Mouse (Mus musculus) neural tube, embryonic 11.5 days (tissue): ENCODE data around the gene Spag5. TPM values are rescaled to one million over a fixed set of nuclear protein-coding genes. Genes with fewer than 3 reads are reported as not detected.

Experiments
- ATAC-seq: fragments of 200-750 bp; cut with Nextera tagmentation; 2 replicates; pipeline ENCODE4 v1.8.0; 2017; ENCODE audit warnings: moderate number of reproducible peaks, mild to moderate bottlenecking, moderate TSS enrichment, moderate library complexity; ENCODE audit not compliant: insufficient read depth, low FRiP score, low TSS enrichment
- DNase-seq: peaks from one replicate; pipeline ENCODE4 v3.0.0-alpha.2; 2015; ENCODE audit warnings: low spot score
- H3K27ac ChIP-seq: fragments of 300-500 bp; sonication (generic); 2 replicates; pipeline ENCODE4 v1.5.1; 2014; ENCODE audit warnings: low read depth, mild to moderate bottlenecking, low read length
- H3K27me3 ChIP-seq: fragments of 300-500 bp; sonication (generic); 2 replicates; pipeline ENCODE4 v1.6.1; 2014; ENCODE audit warnings: mild to moderate bottlenecking, low read length, mixed read lengths; ENCODE audit not compliant: control insufficient read depth, insufficient read depth
- H3K36me3 ChIP-seq: fragments of 300-500 bp; sonication (generic); 2 replicates; pipeline ENCODE4 v1.6.1; 2014; ENCODE audit warnings: mild to moderate bottlenecking, low read length, moderate library complexity, mixed read lengths; ENCODE audit not compliant: control insufficient read depth, insufficient read depth
- H3K4me1 ChIP-seq: fragments of 300-500 bp; sonication (generic); 2 replicates; pipeline ENCODE4 v1.6.1; 2014; ENCODE audit warnings: low read length, mixed read lengths; ENCODE audit not compliant: control insufficient read depth, insufficient read depth
- H3K4me2 ChIP-seq: fragments of 300-500 bp; sonication (generic); 2 replicates; pipeline ENCODE4 v1.6.1; 2014; ENCODE audit warnings: low read depth, mild to moderate bottlenecking, moderate library complexity
- H3K4me3 ChIP-seq: fragments of 300-500 bp; sonication (generic); 2 replicates; pipeline ENCODE4 v1.5.1; 2014; ENCODE audit warnings: low read depth, low read length
- H3K9ac ChIP-seq: fragments of 300-500 bp; sonication (generic); 2 replicates; pipeline ENCODE4 v1.6.1; 2014; ENCODE audit warnings: mild to moderate bottlenecking, low read length
- H3K9me3 ChIP-seq: fragments of 300-500 bp; sonication (generic); 2 replicates; pipeline ENCODE4 v1.6.1; 2016; ENCODE audit warnings: low read length; ENCODE audit not compliant: control insufficient read depth
- WGBS: fragments of 180-500 bp; shearing (Covaris S2); extraction: QIAGEN DNeasy Blood & Tissue Kit; methylation state at CpG from one replicate; pipeline ENCODE4 v1.1.7; 2014; 5-methylcytosine and 5-hydroxymethylcytosine counted together
- polyA plus RNA-seq: library from polyadenylated mRNA; unstranded; fragments of >200 nt; fragmentation: Nextera tagmentation; extraction: Ambion mirVana; gene quantifications from 2 replicates; pipeline ENCODE4 v1.2.1, GENCODE M21; 2014

Spag5 gene
- polyA plus RNA-seq, 1 experiment from 2014 or later, result 52.7 TPM

DNA sequence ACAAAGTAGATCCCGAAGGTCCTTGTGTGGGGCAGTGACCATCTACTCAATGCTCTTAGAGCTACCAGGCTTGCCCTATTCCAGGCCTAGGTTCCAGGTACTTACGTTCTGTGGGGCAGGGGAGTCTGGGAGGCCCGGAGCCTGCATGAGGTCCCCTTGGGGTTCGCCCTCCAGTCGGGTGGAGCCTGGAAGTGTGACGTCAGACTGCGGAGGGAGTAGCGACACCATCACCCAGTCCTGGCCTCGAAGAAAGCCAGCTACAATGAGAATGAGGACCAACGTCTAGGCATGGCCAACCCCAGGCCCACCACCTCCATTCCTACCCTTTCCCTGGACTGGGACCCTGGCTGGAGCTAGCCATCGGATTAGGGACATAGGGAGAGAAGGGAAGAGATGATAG is 70.4 kb downstream of the Spag5 start:
- Histone ChIP-seq H3K27me3 (no peaks in the 10 kb centered on the region), H3K27ac (no peak overlapping the region), H3K9me3 (no peaks in the 10 kb centered on the region), H3K4me2 (no peak overlapping the region), H3K4me3 (no peak overlapping the region), H3K9ac (no peak overlapping the region), H3K36me3 (no peaks in the 10 kb centered on the region), H3K4me1 (no peaks in the 10 kb centered on the region)
- ATAC-seq, result no peak
- WGBS, result 93% methylated on average over 11 of the region's 11 CpGs
- no peak for DNase-seq

Other genes with a start within 250 kb of the Spag5 start
- 35.9 and 37.3 TPM in 2 replicates for gene Eral1, start 221.1 kb upstream of the Spag5 start, polyA plus RNA-seq
- gene Fam222b, start 206.9 kb upstream of the Spag5 start, polyA plus RNA-seq, result 27.6 and 33.2 TPM in 2 replicates
- gene Traf4, start 135.9 kb upstream of the Spag5 start, polyA plus RNA-seq, result 109 and 124 TPM in 2 replicates
- 6.6 and 7.8 TPM in 2 replicates for gene Nek8, start 124.9 kb upstream of the Spag5 start, polyA plus RNA-seq
- 9.1 and 9.9 TPM in 2 replicates for gene Tlcd1, start 124.8 kb upstream of the Spag5 start, polyA plus RNA-seq
- gene Rpl23a, start 117.9 kb upstream of the Spag5 start, polyA plus RNA-seq, result 1,230 and 1,275 TPM in 2 replicates
- gene Rab34, start 113.1 kb upstream of the Spag5 start, polyA plus RNA-seq, result 75.3 and 82.7 TPM in 2 replicates
- gene Proca1, start 108.1 kb upstream of the Spag5 start, polyA plus RNA-seq, result 0.49 and 1.3 TPM in 2 replicates
- gene Sdf2, start 55.8 kb upstream of the Spag5 start, polyA plus RNA-seq, result 60.1 and 62.5 TPM in 2 replicates
- gene Supt6, start 55.5 kb upstream of the Spag5 start, polyA plus RNA-seq, result 35.4 and 36.7 TPM in 2 replicates
- 68.2 and 68.9 TPM in 2 replicates for gene 2610507B11Rik, start 39.8 kb upstream of the Spag5 start, polyA plus RNA-seq
- gene BC030499, start 10.7 kb upstream of the Spag5 start, polyA plus RNA-seq, result 0.17 TPM in 1 of 2 replicates, not detected in the other
- gene Aldoc, start 21.4 kb downstream of the Spag5 start, polyA plus RNA-seq, result 3.0 and 4.0 TPM in 2 replicates
- gene Pigs, start 26.9 kb downstream of the Spag5 start, polyA plus RNA-seq, result 65.5 and 72.3 TPM in 2 replicates
- gene Unc119, start 42.0 kb downstream of the Spag5 start, polyA plus RNA-seq, result 69.3 and 74.6 TPM in 2 replicates
- gene Foxn1, start 85.0 kb downstream of the Spag5 start, polyA plus RNA-seq, result not detected in 2 replicates
- not detected in 2 replicates for gene Slc13a2, start 120.7 kb downstream of the Spag5 start, polyA plus RNA-seq
- gene Slc46a1, start 164.2 kb downstream of the Spag5 start, polyA plus RNA-seq, result 17.6 and 19.6 TPM in 2 replicates
- 17.4 and 21.8 TPM in 2 replicates for gene Sarm1, start 196.2 kb downstream of the Spag5 start, polyA plus RNA-seq
- gene Vtn, start 197.6 kb downstream of the Spag5 start, polyA plus RNA-seq, result 67.8 and 68.7 TPM in 2 replicates
- gene Sebox, start 201.9 kb downstream of the Spag5 start, polyA plus RNA-seq, result not detected in 2 replicates
- gene Tmem199, start 210.6 kb downstream of the Spag5 start, polyA plus RNA-seq, result 81.8 and 87.3 TPM in 2 replicates
- gene Poldip2, start 210.7 kb downstream of the Spag5 start, polyA plus RNA-seq, result 156 and 158 TPM in 2 replicates
- gene Tnfaip1, start 234.8 kb downstream of the Spag5 start, polyA plus RNA-seq, result 70.0 and 71.2 TPM in 2 replicates
- gene Ift20, start 234.8 kb downstream of the Spag5 start, polyA plus RNA-seq, result 99.7 and 110 TPM in 2 replicates
- 69.3 and 75.1 TPM in 2 replicates for gene Tmem97, start 249.2 kb downstream of the Spag5 start, polyA plus RNA-seq